Mouse (Mus musculus) lung, postnatal 36 days (tissue): ENCODE data around the gene Pnp.
"Not testable (repeated sequence)": the region's sequence is repeated elsewhere in the genome, so short reads cannot be mapped to it uniquely, and the experiment has no call there.

Experiments used
- DNase-seq: peaks from one replicate; pipeline ENCODE4 v3.0.0; 2022; ENCODE audit warnings: mixed read lengths

Gene Pnp

GRCm38 (mm10) chr14:50978451-50978850 is 47.6 kb downstream of the Pnp start:
- DNase-seq, result not testable (repeated sequence)

GRCm38 (mm10) chr14:50979631-50980030 is 48.7 kb downstream of the Pnp start:
- no peak for DNase-seq

GRCm38 (mm10) chr14:50981207-50981606 is 50.3 kb downstream of the Pnp start:
- DNase-seq, result no peak

GRCm38 (mm10) chr14:50981837-50982236 is 51.0 kb downstream of the Pnp start:
- no peak for DNase-seq

GRCm38 (mm10) chr14:50987668-50988067 is 56.8 kb downstream of the Pnp start:
- DNase-seq, result peak; percentile 35

- DNase-seq, result no peak
Observed at GRCm38 (mm10) chr14:50991037-50991436, 60.2 kb downstream of the Pnp start.

- DNase-seq, result peak; percentile 27
Observed at GRCm38 (mm10) chr14:50997088-50997487, 66.2 kb downstream of the Pnp start.

GRCm38 (mm10) chr14:50997999-50998666 is 67.3 kb downstream of the Pnp start:
- DNase-seq, result peak; percentile 43

GRCm38 (mm10) chr14:51007152-51007801 is 76.4 kb downstream of the Pnp start, which contains the start of gene Rnase10:
Rnase10 (plus strand) TSS chr14:51007751.
- DNase-seq, result no peak

GRCm38 (mm10) chr14:51007914-51008713 is 77.2 kb downstream of the Pnp start:
- peak; percentile 81 for DNase-seq

- DNase-seq, result no peak
Observed at GRCm38 (mm10) chr14:51008781-51009180, 77.9 kb downstream of the Pnp start.

- DNase-seq, result peak; percentile 48
Observed at GRCm38 (mm10) chr14:51009572-51009971, 78.7 kb downstream of the Pnp start.

- DNase-seq, result not testable (repeated sequence)
Observed at GRCm38 (mm10) chr14:51014724-51015123, 83.8 kb downstream of the Pnp start.
